Mouse (Mus musculus) right cerebral cortex, postnatal 14 days (tissue): ENCODE results near the gene Nfkbil1.

Experiments
- DNase-seq: peaks from one replicate; pipeline ENCODE4 v3.0.0; 2022

The Nfkbil1 gene

DNA sequence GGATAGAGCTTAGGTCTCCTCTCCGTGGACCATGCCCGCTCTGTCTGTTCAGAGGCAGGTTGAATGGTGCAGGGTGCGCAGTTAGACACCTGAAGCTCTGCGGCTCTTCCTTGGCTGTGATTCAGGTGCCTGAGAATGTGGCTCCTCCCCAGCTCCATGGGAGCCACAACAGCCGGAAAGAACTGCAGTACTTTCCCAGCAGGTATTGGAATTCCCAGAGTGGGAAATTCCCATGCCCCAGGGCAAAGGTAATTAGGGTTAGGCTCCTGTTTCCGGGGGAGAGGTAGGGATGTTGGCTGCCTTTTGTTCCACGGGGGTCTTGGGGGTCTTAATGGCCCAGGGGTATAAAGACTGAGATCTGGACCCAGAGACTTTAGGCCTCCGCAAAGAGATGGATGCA, 36.6 kb downstream of the Nfkbil1 start:
- no peak for DNase-seq

DNA sequence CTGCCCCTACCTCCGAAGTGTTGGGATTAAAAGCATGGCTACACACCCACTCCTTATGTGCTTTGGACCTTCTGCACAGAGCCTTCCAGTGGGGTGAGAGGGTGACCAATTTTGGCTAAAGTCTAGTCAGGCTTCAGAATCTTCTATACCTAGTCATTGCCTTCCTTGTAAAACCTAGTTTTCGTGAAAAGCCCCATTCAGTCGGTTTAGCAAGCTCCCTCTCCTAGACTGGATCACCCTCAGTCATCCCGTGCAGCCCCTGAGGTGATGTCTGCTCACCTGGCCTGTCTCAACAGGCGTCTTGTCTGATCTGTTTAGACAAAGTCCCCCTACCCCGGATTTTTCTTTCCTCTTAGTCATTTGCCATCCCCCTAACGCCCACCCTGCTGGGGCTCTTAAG, 37.6 kb downstream of the Nfkbil1 start:
- no peak for DNase-seq

DNA sequence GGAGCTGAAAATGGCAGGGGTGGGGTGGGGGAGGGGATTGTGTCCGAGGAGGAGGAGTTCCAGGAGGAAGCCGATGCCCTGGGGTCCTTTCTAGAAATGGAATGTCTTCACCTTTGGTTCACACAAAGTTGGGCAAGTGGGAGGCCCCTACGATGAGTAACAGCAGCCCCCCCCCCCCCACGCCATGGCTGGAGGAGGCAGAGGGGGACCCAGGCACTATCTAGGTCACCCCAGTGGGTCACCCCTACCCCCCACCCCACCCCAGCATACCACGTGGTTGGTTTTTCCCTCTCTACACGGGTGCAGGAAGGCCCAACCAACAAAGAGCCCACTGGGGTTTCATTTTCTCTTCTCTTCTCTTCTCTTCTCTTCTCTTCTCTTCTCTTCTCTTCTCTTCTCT, 38.5 kb downstream of the Nfkbil1 start:
- no peak for DNase-seq

DNA sequence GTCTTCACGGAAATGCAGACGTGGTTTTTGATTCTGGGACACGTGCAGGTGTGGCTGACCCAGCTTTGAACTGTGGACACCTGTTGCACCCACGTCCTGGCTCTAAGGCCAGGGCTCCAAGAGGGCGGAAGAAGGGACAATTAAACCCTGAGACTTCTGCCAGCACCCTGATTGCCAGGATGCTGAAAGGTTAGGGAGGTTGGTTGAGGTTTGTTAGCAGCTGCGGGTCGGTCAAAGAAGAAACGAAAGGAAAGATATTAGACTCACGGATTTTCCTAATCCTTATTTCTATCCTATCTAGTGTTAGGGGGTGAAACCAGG, 39.3 kb downstream of the Nfkbil1 start:
- no peak for DNase-seq

DNA sequence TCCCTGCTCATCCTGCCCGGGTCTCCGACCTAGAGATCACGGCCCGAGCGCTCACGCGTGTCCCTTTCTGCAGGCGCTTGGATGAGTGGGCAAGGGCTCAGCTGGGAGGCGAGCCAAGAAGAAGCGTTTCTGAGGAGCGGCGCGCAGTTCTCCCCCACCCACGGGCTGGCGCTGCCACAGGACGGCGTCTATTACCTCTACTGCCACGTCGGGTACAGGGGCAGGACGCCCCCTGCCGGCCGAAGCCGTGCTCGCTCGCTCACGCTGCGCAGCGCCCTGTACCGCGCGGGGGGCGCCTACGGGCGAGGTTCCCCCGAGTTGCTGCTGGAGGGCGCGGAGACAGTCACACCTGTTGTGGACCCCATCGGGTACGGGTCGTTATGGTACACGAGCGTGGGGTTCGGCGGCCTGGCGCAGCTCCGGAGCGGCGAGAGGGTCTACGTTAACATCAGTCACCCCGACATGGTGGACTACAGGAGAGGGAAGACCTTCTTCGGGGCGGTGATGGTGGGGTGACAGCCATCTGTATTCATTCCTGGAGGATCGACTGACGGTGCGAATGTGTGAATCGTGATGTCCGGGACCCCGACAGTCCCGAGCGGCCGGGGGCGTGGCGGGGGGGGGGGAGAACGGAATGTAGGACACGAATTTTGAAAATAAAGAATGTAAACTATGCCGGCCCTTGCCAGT, 39.8 kb downstream of the Nfkbil1 start:
- peak; percentile 90 for DNase-seq

DNA sequence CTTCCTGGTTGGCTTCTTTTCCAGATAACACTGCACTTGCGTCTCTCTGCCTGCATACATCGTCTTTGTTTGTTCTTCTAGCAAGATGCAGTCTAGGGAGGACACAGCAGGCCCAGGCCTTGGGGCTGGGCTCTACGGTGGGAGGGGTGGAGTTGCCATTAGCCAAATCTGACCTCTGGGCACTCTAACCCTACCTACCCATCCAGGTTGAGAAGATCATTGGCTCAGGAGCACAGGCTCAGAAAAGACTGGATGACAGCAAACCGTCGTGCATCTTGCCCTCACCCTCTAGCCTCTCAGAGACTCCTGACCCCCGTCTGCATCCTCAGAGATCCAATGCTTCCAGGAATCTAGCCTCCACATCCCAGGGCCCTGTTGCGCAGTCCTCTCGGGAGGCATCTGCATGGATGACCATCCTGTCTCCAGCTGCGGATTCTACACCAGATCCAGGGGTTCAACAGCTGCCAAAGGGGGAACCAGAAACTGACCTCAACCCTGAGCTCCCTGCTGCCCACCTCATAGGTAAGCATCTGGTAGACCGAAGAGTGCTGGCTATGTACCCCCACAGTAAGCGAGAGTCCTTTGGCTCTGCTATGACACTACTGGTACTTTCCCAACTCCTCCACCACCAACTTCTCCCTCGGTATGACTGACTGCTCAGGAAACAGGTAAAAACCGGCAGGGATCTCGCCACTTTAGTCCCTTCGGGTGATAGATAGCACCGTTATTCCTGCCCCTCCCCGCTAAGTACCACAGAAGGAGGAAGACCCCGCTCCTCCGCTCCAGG, 40.6 kb downstream of the Nfkbil1 start:
- no peak for DNase-seq

DNA sequence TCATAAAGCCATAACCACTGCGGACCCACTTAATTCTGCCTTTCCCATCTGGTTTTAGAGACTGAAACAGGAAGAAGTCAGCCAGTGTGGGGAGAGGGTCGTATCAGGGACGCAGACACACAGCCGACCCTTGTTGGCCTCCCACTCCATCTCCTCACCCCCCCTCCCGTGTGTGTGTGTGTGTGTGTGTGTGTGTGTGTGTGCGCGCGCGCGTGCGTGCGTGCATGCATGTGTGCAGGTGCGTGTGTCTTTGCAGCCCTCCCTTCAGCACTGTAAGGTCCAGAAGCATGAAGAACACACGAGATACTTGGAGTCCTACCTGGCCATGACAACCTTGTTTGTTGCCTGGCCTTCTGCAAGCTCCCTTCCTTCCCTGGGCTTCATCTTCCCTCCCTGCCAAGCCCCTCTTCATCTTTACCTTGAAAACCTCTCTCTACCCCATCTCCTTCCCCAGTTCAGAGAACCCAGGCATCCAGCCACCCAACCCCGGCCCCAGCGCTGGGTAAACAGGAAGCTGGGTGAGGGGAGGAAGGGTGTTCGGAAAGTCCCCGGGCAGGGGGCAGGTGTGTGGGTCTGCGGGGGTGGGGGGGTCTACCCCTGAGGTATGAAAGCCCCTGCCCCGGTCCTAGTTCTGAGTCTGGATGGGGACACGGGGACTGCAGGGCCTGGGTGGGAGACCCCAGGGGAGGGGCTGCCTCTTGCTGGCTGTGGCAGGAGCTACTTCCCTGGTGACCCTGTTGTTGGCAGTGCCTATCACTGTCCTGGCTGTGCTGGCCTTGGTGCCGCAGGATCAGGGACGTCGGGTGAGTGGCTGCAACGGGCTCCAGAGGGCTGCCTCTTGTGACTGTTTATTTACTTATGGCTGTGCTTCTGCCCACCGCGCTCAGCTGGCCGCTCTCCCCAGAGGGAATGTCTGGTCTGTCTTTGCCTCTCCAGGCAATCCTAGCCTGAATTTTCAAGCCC, 41.4 kb downstream of the Nfkbil1 start, which contains the start of gene Ltb:
TSS of gene Ltb (plus strand) at position 559 of the 963 bp plus-strand sequence.
- no peak for DNase-seq

DNA sequence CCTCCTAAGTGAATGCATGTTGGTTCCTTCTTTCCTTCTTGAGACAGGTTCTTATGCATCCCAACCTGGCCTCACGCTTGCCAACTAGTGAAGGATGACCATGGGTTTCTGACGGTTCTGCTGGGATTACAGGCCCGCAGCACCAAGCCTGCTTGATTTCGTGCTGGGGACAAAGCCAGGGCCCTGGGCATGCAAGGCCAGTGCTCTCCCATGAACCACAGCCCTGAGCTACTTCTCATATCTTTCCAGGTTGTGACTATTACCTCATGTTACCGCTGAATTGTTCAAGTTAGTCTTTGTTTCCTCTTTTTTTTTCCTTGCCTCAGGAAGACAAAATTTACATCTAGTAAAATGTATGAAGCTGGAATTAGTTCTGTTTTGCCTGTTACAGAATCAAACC, 42.7 kb downstream of the Nfkbil1 start:
- no peak for DNase-seq

DNA sequence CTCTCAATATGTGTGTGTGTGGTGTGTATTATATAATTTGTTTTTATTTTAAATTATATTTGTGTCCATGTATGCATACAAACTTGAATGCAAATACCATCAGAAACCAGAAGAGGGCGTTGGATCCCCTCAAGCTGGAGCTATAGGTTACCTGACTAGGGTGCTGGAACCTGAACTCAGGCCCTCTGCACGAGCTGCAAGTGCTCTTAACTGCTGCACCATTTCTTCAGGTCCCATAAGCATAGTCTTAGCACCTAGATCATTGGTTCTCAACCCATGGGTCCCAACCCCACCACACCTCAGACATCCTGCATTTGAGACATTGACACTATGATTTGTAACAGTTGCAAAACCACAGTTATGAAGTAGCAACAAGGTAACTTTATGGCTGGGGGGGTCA, 43.9 kb downstream of the Nfkbil1 start:
- no peak for DNase-seq

DNA sequence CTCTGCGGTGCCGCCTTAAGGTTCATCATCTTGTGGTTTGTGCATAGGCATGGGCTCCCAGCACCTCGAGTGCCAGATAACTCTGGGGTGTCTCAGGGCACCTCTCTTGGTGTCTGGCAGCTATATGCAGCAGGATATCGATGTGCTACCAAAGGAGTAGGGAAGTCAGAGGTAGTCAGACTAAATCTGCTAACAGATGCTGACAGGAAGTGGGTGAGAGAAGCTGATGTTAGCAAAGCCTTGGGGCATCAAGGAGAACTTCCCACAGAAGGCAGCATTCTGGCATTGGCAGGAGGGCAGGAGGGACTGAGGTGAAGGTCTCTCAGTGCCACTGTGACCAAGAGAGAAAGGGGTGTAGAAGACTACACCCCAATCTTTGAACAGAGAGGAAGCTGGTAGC, 45.5 kb downstream of the Nfkbil1 start:
- DNase-seq = no peak

DNA sequence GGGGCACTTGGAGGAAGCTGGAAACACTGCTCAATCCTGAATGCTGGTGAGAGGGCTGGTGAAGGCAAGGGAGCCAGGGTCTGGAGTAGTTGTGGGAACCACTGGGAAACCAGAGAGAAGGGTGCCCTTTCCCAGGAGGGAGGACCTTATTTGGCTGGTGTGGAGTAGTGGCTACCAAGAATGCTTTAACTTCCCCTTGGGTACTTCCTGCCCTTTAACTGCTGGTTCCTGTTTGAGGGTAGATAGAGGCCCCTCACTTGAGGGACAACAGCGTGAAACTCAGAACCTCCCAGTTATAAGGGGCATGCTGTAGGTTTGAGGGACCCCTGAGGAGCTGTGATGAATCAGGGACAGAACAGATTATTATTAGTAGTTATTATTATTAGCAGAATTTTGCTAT, 46.4 kb downstream of the Nfkbil1 start:
- no peak for DNase-seq

DNA sequence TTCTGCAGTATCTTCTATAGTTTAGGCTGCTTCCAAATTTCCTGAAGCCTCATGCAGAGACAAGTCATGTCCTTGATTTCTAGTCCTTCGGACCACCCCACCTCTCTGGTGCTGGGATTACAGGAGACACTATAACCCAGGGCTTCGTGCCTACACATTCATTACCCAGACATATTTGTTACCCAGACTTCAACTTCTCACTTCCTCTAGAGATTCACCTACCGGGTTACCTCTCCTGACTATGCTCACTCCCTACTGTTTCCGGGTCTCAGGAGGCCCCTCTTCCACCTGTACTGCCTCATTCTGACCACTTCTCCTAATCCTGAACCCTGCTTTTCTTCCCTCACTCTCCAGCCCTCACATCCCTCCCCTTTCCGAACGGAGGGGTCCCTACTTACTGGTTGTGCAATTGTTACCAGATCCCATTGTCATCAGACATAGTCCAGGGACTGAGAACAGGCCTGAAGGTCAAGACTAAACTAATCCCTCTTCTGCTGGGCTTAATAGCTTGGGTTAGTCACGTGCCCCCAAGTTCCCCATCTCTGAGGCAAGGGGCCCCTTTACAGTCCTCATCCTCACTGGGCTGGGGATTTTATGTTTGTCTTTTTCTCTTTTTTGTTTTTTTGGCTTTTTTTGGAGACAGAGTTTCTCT, 47.5 kb downstream of the Nfkbil1 start, which contains the start of gene Lst1:
TSS of gene Lst1 (minus strand) at position 481 of the 652 bp plus-strand sequence.
- DNase-seq = no peak

DNA sequence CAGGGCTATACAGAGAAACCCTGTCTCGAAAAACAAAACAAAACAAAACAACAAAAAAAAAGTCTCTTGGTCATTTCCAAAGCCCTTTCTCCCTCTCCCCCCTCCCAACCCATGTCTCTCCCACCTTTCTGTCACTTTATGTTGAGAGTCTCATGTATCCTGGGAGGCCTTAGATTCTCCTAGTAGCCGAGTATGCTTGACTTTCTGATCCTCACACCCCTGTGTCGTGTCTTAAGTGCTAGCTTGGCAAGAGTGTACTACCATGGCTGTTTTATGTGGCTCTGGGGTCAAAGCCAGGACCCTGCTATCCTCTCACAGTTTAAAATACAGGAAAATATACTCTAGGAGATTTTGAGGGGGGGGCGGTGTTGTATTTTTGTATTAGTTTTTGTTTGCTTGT, 48.2 kb downstream of the Nfkbil1 start:
- DNase-seq = no peak

DNA sequence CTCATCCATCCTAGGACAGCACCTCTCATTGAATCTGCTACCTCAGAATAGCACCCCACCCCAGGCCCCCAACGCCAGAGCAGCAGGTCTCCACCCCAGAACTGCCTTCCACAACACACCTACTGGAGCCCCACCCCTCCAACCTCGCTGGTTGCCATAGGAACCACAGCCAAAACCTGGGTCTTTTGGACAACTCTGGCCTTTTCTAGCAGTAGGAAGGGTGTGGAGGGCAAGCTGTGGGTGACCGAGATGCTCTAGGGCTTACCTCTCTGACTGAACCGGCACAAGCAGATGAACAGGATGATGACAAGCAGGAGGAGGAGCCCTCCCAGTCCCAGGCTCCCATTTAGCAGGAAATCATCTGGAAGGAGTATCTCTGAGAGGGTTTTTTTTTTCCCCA, 48.9 kb downstream of the Nfkbil1 start:
- DNase-seq = no peak

DNA sequence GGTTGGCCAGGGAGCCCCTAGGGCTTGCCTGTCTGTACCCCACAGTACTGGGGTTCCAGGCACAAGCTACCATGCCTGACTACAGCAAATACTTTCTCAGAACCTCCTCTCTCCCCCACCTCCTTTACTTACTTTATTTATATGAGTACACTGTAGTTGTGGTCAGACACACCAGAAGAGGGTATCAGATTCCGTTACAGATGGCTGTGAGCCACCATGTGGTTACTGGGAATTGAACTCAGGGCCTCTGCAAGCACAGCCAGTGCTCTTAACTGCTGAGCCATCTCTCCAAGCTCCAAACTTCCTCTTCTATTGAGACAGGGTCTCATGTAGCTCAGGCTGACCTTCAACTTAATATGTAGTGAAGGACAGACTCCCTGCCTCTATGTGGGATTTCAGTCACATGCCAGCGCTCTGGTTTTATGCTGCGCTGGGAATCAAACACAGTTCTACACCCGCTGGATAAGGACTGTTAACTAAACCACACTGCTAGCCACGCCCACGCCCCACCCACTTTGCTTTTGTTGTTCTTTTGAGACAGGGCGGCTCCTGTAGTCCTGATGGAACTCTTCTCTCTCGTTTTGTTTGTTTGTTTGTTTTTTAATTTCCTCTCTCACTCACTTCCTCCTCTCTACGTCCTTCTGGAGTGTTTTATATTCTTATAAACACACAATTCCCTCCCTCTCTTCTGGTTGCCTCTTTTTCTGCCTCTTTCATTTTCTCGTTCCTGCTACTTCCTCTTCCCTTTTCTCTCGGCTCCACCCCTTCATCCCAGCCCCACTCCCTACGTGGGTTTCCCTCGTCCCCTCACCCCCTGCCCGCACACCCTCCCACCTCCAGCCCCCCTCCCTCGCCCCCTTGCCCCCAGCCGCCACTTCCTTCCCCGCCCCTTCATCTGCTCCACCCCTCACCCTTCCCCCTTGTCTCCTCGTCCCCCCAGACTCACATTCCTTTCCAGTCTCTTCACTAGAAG, 49.7 kb downstream of the Nfkbil1 start:
- DNase-seq = no peak

DNA sequence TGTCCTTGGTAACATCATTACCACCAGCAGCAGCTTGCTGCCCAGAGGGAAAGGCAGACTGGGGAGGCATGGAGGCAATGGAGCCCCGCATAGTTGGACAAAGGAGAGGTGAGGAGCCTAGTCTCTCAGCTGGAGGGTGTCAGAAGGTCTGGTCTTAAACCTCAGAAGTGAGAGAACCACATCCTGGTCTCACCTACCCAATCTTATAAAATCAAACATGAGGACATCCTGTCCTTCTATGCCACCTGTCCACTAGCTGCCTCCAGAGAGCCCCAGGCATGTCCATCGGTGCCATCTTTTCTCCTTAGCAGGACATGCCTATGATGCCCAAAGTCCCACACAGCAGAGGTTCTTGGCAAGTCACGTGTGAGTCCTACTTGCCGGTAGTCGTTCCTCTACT, 55.5 kb downstream of the Nfkbil1 start:
- no peak for DNase-seq

DNA sequence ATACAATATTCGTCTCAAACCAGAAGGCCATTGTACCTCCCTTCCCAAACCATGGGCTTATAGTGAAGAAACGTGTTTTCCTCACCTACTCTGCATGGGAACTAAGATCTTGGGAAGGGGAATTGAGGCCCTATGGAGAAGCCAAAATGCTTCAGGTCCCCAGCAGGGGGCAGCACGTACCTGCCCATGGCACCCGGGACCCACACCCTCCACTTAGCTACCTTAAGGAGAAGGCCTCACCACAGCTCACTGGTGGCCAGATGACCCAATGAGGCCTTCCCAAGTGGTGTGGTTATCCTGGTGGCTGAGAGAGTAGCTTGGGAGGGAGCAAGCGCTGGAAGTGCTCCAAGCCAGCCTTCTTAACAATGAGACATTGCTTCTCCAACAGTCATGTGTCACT, 57.1 kb downstream of the Nfkbil1 start:
- DNase-seq = peak; percentile 57

DNA sequence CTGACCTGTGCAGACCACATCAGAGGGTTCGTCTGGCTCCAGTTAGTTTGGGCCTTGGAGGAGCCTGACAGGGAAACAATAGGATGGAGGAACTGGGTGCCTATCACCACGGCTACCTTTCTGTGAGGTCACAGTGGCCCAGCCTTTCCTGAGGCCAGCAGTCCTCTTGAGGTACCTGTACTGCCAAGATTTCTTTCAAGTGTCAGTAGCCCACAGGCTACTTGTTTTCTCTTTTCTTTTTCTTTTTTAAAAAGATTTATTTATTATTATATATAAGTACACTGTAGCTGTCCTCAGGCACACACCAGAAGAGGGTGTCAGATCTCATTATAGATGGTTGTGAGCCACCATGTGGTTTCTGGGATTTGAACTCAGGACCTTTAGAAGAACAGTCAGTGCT, 59.6 kb downstream of the Nfkbil1 start, which contains the start of gene Aif1:
TSS of gene Aif1 (minus strand) at position 101 of the 400 bp plus-strand sequence.
- no peak for DNase-seq

DNA sequence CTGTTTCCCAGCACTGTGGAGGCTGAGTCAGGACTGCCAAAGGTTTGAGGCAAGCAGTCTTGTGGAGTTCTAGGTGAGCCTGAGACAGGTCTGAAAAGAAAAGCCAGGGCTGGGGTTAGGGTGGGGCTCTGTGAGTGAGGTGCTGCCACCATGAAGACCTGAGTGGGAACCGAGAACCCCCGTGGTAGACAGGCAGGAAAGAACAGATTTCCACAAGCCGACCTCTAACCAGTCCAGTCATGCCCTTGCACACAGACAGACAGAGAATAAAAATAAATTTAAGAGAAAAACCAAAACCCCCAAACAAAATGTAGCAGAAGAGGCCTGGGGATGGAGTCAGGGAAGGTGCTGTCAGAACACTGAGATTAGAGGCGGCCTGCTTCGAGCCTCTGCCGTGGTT, 60.2 kb downstream of the Nfkbil1 start:
- no peak for DNase-seq

DNA sequence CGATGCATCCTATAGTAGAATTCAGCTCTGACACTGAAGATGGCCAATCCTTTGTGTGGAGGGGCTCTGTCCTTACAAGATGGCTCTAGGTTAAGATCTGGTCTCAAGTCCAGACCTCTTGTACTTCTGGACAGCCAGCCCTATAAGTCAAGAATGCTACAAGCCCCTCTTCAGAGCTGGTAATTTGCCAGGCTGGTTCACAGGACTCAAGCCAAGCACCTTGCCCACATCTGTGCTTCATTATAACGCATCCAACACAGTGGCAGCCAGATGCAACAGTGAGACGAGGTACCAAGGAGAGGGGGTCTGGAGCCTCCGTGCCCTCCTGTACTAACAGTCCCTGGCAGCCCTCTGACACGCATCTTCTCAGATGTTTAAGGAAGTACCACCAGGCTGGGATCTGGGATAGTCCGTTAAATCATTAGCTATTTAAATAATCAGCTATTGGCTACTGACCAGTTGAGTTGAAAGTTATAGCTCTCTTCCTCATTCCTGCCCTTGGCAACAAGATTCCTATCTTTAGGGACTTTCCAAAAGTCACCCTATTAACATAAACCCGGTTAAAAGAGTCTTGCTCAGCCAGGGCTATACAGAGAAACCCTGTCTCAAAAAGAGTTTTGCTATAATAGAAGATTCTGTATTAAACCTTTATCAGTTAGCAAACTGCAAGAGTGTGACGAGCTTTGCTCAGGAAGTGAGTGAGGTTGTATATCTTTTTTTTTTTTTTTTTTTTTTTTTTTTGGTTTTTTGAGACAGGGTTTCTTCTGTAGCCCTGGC, 61.2 kb downstream of the Nfkbil1 start:
- DNase-seq = no peak

DNA sequence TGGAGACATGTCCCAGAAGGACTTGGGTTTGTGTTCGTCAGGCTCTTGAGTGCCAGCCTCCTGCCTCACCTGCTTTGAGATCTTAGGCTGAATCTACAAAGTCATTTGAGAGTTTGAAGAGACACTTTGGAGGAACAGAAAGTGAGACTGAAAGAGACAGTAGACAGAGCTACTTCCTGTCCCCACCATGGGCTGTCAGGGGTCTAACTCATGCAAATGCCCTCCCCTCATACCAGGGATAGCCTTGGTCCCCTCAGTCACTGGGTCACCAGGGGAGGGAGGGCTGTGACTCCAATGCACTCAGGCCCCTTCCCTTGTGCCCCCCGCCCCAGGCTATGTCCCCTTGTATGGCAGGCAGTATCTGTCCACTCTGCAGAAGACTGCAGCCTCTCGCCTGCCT, 62.3 kb downstream of the Nfkbil1 start:
- no peak for DNase-seq
